Mouse (Mus musculus) frontal cortex, postnatal 10 days (tissue): ENCODE measurements around the gene Cbarp.

Experiments used
- DNase-seq, 2 experiments: peaks; one replicate each; pipeline ENCODE4 v3.0.0; 2022; ENCODE audit warnings: low spot score in 2 of 2, mixed read lengths in 1 of 2

Cbarp gene

DNA sequence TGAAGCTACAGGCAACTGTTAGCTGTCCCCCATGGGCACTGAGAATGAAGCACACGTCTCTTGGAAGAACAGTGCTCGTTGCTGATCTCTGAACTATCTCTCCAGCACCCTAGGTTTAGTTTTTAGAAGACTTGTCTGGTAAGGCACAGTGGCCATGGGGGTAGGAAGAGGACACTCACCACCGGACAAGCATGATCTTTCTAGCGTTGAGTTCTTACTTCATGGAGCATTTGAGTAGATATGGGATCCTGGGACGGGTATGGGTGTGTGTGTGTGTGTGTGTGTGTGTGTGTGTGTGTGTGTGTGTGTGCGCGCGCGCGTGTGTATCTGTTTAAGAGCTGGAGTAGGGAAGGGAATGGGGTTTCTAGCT, at the start of gene Cbarp:
Gene Cbarp, minus strand, starts transcription at position 170 of the 370 bp plus-strand sequence.
- no peak for DNase-seq

DNA sequence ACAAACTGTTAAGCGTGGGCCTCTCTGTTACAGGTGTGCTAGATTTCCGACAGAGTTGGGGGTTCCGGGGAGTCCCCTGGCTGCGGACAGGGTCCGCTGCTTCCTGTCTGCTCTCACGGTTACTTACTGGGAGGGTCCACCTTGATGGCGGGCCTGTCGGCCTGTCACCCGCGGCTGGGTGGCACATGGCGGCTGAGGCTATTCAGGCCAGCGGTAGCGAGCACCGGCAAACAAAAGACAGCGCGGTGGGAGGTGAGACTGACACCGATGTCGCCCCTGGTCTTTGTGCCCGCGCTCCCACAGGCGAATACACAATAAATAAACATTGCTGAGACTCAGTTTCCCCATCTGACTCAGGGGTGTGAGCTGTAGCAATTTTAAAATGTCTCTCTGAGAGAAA, 49.4 kb upstream of the Cbarp start:
- DNase-seq, result no peak

DNA sequence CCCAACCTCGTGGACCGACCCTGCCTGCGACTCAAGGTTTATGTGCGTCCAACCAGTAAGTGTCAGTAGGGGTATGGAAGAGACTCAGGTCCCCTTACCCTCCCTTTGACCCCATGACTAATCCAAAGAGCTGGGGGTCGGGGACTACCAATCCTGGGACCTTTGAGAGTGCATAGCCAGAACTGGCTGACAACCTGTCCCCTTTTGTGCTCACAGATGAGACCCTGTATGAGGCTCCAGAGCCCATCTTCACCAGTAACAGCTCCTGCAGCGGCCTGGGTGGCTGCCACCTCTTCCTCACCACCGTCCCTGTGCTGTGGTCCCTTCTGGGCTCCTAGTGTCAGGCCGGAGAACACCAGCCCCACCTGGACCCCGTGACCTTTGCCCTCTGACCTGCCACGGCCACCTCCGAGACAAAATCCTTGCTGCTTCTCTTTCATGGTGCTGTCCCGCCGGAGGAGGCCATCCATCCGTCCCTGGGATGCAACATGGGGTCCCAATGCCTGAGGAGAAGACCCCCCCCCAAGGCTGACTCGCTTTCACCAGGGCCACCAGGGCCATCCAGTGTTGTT, 47.9 kb upstream of the Cbarp start:
- no peak for DNase-seq

DNA sequence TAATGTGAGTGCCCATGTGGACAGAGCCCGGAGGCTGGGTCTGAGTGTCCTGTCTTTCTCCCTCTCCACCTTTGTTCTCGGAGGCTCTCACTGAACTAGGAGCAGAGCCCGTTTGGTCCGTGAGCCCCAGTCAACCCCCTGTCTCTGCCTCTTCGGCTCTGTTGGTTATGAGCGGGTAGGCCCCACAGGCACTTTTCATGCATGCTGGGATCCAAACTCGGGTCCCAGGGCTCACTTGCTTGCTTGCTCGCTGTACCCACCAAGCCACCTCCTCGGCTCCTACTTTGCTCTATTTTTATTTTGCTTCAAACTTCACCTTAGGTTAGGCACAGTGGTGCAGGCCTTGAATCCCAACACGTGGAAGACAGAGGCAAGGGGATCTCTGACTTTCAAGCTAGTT, 47.1 kb upstream of the Cbarp start:
- no peak for DNase-seq

DNA sequence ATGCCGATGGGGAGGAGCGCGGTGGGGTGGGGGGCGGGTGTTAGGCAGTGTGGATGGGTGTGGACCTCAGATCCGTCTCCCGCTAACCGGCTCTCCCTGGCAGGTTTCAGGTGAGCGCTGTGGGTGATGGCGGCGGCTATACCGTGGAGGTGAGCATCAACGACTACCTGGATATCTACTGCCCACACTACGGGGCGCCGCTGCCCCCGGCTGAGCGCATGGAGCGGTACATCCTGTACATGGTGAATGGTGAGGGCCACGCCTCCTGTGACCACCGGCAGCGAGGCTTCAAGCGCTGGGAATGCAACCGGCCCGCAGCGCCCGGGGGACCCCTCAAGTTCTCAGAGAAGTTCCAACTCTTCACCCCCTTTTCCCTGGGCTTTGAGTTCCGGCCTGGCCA, 46.0 kb upstream of the Cbarp start:
- peak in 1 of 2 experiments; percentile 9 for DNase-seq

DNA sequence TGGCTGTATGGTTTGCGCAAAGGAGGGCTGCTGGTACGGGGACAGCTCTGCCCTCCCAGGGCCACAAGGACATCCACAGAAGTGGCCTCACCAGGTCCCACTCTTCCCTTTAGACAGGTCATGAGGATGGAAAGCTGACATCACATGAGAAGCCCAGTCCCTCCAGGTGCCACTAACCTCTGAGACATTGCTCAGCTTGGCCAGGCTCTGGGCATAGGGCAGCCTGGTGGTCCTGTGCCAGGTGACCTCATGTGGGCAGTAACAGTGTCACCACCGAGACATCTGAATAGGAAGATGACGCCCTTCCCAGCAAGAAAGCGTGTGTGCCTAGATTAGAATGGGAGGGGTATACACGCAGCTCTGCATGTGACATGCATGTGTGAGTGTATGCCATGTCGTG, 41.9 kb upstream of the Cbarp start:
- DNase-seq, result no peak

DNA sequence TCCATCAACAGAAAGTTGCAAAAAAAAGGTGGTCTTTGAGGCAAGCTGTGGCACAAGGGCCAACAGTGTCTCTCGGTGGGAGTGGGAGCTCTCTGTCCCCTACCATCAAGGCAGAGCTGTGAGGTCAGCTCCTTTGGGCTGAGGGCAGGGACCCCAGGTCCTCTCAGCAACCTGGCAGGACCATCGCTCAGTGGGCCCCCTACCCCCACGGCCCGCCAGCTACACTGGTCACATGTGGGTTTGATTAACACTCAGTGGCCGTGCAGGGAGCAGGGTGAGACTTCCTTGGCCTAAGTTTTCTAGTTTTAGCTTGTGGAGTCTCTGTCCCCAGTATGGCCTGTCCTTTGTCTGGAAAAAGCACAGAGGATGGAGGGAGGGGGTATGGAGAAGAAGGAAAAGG, 40.2 kb upstream of the Cbarp start:
- DNase-seq, result no peak

DNA sequence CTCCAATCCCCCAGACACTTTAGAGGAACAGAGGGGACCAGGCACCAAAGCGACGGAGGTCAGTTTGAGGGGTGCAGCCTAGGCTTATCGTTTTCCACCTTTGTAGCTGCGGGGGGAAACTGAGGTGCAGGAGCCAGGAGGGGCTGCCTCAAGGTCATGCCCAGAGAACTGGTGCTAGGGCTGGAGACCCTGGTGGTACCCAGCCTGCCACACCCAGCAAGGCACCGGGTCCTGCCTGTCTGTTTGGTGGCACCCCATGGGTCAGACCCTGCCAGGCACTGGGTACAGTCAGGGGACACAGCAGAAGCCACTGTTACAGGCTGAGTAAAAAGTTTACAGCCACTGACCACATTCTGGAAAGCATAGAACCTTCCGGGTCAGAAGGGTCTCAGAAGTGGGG, 39.7 kb upstream of the Cbarp start:
- DNase-seq, result no peak

DNA sequence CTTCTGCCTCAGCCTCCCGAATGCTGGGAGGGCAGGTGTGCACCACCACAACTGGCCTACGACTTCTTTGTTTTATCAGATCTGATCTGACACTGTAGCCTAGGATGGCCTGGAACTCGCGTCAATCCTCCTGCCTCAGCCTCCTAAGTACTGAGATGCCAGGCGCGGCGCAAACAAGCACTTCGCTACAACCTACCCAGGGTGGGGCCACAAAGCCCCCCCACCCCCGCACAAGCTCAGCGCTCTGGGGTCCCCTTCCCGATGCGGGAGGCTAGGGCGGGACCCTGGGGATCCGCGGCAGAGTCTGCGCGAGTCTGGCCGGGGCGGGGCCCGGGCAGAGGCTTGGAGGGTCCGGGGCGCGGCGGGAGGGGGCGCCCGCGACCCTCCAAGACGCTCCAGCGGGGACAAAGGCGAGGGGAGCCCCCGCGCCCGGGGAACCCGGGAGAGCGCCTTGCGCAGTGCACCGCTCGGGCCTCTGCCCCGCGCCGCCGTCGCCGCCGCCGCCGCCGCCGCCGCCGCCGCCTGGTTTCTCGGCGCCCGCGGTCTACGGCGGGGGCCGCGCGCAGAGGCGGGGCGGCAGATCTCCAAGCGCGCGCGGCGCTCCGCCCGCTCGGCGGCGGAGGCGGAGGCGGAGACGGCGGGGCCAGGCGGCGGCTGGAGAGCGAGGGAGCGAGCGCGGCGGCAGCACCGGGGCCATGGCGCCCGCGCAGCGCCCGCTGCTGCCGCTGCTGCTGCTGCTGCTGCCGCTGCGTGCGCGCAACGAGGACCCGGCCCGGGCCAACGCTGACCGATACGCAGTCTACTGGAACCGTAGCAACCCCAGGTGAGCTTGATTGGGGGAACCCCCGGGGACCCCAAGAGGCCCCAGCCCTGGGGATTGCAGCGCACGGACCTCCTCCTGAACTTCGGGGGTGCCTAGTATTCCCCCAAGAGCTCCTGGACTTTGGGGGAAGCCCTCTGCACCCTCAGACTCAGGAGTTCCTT, 38.7 kb upstream of the Cbarp start, which contains the start of gene Efna2:
Gene Efna2, plus strand, starts transcription at position 415 of the 984 bp plus-strand sequence.
- DNase-seq, result peak in 1 of 2 experiments; percentile 52

DNA sequence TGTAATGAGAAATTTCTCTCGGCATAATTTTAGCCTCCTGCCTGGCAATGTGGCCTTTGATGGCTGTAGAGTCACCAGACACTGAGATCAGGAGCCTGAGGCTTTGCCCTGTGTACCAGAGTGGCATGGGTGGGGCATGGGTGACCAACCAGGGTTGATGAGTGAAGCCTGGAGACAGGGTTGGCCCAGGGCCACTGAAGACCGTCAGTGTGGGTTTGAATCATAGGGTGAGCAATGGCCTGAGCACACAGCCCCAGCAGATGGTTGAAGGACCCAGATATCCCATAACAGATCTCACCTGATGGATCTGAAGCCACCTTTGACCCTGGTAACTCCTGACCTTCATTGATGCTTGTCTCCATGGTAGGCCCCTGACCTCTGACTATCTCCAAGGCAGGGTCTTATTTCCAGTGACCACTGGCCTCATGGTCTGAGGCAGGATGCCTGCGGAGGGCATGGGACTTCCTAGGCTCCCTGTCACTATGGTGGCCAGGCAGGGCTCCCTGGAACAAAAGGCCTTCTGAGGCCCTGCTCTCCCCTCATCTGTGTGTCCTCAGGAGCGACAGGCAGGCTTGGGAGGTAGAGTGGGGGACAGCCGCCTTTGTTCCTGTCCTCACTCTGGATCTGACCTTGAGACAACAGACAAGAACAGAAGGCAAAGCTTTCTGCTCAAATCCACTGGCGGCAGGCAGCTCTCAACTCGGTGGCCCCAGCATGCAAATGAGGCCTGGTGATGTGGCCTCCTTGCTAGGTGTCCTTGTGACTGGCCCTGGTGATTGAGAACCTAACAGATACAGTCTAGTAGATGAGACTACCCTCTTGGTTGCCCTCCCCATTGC, 37.0 kb upstream of the Cbarp start:
- DNase-seq, result no peak

DNA sequence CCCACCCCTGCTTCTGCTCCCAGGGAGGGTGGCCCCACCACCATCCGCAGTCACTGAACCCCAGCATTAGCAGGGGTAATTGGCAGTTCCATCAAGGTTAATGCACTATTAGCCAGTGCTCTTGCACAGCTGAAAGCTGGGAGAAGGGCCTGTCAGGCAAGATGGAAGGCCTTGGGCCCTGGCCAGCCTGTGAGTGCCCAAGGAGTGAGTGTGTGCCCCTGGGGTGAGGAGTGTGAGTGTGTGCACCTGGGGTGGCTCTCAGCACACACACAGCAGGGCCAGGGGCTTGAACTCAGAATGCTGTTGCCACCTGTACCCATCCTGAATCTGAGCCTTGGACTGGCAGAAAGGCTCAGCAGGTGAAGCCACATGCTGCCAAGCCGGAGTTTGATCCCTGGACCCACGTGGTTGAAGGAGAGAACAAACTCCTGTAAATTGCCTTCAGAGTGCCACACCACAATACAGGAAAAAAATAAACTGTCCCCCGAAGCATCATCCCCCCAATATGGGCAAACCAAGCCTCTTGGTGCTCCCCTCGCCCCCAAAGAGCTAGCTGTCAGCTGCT, 35.7 kb upstream of the Cbarp start:
- DNase-seq, result no peak

DNA sequence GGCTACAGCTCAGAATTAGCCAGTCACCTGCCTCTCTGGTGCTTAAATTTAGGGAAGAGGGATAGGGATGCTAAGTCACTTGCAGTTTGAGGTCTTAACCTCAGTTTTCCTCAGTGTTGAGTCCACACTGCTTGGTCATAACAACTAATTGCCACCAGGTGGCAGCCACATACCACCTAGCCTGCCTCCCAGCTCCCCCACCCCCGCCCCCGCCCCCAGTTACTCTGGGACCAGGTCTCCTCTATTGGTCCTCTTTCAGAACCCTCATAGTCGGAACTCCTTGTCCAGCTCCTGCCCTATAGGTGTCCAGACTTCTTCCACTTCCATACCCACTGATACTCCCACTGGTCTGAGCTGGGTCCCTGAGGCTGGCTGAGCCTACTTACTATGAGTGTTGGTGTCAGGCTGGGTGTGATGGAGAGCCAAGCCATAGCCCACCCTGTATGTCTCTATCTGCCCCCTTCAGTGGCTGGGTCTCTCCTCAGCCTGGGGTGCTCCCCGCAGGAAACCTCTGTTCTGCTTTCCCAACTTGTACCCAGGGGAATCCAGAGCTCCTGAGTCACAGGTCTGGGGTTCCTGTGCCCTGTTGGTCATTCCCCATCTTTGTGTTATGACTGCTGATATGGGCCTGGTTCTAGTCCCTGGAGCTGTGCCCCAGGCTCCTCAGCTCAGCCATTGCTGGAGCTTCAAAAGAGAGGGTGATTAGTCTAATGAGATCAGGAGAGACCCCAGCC, 35.1 kb upstream of the Cbarp start:
- no peak for DNase-seq

DNA sequence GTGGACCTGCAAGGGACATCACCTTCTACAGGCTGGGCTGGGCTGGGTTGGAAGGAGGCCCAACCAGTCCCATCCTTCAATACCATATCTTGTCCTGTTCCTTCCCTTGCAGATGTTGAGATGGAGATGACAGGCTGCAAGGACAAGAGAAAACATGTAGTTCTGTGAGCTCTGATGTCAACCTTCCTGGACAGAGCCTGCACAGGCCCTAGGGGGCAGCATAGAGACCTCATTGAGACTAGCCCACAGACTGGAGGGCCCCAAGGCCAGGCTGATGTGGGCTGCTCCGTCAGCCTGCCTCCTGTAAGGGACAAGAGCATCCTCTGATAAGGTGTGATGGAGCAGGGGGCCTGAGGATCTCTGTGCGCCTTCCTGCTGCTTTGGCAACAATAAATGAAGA, 34.1 kb upstream of the Cbarp start:
- DNase-seq, result no peak

DNA sequence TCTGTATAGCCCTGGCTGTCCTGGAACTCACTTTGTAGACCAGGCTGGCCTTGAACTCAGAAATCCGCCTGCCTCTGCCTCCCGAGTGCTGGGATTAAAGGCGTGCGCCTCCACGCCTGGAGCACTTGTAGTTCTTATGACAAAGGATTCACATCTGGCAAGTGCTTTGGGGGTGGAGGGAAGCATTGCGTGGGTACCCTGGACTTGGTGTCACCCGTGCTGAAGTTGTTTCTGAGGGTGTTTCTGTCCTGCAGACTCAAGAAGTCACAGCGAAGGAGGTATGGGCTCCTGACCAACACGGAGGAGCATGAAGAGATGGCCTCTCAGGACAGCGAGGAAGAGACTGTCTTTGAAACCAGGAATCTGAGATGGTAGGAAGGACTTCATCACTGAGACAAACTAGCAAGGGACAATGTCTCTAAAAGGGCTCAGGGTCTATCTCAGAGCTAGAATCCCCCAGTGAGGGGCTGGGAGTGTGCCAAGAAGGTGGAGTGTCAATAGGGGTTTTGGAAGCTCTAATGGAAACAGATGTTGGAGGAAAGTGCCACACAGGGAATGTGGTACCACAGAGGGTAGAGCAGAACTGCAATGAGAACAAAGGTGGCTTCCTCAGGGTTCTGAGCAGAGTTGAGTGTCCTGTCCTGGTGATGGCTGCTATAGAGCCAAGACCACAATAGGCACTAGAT, 33.5 kb upstream of the Cbarp start:
- DNase-seq, result no peak

DNA sequence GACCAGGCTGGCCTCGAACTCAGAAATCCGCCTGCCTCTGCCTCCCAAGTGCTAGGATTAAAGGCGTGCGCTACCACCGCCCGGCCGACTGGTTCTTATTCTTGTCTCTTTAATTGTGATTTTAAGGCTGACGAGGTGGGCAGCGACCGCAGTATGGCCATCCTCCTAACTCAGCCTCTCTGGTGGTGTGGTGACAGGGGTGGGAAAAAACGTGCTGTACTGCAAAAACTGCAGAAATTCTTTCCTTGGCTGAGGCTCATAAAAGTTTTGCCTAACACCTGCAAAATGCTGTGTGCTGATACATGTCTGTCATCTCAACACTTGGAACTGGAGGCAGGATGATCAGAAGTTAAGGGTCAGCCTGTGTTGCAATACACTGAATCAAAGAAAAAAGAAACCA, 32.7 kb upstream of the Cbarp start:
- no peak for DNase-seq

DNA sequence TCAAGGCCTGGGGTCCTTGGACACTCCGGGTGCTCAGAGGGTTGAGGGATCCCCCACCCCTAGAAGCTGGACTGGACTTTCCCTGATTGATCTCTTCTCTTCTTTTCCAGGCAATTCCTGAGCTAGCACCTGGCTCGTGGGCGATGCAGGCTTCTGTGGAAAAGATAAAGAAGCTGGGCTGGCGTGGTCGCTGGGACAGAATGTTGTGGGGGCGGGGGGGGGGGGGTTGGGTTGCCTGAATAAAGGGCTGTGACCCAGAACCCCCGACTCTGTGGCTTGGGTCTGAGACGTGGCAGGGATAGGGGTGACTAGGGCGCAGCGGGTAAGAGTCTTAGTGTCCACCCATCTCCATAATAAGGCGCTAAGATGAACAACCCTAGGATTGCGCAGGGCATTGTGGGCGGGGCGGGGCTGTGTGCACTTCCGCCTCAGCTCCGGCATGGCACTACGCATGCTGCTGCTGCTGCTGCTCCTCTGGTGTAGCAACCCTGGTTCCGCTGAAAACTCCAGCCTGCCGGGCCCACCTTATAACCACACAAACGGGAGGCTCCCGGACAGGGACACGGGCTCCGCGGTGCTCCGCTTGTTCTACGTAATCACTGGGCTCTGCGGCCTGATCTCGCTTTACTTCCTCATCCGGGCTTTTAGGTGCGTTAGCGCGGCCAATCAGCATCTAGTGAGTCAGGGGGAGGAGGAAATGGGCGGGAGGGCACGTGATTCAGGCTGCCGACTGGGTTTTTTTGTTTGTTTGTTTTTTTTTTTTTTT, 32.1 kb upstream of the Cbarp start, which contains the start of gene 1600002K03Rik:
Gene 1600002K03Rik, plus strand, starts transcription at position 418 of the 766 bp plus-strand sequence.
- peak; percentile 86 to 87 for DNase-seq

DNA sequence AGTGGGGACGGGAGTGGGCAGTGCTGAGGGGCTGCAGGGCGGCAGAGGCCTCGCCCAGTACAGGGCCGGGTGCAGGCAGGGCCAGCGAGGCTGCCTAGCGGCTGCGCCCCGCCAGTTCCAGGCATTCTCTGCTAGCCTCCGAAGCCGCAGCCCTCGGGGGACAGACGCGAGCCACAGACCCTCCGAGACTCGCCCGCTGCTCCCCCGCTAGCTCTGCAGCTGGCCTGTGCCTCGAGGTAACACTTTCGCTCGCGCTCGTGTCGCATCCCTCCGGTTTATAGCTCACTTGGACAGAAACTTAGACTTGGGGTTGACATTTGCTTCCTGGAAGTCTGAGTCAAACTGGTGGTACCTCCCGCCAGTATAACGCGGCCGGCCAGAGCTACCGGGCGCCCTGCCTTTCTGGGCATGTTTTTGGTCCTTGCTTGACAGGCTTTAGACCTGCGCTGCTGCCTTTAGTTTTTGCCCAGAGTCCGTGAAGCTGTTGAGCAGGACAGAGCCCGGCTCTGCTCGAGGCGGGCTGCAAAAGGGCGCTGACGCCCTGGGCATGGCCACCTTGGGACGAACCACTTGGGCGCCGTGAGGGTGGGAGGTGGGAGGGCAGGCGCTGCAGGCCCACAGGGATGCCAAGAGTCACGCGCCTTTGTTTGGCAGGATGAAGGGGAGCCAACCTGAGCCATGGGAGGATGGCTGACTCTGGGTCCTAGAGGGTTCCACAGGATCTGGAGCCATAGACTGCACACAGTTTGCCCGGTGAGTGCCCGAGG, 31.3 kb upstream of the Cbarp start:
- peak in 1 of 2 experiments; percentile 31 for DNase-seq

DNA sequence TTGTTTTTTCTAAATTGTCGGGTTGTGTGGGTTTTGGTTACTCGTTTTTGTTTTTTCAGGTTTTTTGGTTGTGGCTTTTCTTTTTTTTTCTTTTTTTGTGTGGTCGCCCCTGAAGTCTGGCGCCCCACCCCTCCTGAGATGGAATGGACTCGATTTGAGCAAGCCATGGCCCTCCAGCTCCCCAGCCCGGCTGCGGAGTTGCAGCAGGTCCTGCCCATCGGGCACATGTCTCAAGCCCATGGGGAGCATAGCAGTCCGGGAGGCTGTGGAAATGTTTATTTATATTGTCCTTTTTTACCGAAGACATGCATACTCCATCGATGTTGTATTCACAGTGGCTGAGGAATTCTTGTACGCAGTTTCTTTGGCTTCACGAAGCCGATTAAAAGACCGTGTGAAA, 30.6 kb upstream of the Cbarp start:
- DNase-seq, result no peak

DNA sequence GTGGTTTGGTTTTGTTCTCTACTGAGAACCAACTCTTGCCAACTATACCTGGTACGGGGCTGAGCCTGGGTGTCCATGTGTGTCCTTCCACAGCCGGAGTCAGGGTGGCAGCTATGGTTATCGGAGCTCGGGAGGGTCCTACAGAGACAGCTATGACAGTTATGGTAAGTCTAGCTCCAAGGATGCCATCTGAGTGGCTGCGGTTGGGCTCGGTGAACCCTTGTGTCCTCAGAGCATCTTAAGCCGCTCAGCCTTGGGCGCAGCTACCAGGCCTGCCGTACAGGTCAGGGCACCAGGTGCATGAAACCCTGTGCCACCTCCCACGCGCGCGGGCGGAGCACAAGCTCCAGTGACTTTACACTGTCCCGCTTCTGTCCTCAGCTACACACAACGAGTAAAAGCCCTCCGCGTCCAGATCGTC, 30.0 kb upstream of the Cbarp start:
- no peak for DNase-seq
